Mouse (Mus musculus) layer of hippocampus, adult 18-20 months (tissue): ENCODE results near the gene Shc3. TPM values are rescaled to one million over a fixed set of nuclear protein-coding genes. Genes with fewer than 3 reads are reported as not detected.
A peak's percentile ranks its signal among the peaks of the same experiment; 100 is the strongest.

ENCODE experiments used
- DNase-seq, 2 experiments: peaks; one replicate each; pipeline ENCODE4 v3.0.0; 2022; ENCODE audit warnings: low spot score in 2 of 2
- total RNA-seq, 2 experiments: library from RNA; stranded (reverse); gene quantifications; 2 replicates each; pipeline ENCODE4 v1.2.3; 2021

Shc3 gene
- total RNA-seq, 2 experiments from 2014 or later = 118 to 119 TPM

DNA sequence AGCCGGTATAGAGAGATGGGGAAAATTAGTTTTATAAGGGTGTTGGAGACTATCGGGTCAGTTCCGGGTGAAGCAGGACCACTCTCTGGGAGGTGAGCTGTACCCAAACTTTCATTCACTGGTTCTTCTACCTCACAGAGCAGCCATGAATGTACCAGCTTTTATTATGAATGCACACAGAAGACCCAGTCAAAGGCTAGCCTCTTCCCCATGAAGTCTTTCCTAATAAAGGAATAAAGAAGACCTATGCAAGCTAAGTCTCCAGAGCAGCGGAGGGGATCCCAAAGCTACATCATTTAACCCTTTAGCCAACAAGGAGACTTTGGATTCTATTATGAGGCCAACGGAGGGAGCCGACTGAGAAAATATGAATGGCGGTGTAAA is 458 bp upstream of the Shc3 start:
- no peak for DNase-seq

DNA sequence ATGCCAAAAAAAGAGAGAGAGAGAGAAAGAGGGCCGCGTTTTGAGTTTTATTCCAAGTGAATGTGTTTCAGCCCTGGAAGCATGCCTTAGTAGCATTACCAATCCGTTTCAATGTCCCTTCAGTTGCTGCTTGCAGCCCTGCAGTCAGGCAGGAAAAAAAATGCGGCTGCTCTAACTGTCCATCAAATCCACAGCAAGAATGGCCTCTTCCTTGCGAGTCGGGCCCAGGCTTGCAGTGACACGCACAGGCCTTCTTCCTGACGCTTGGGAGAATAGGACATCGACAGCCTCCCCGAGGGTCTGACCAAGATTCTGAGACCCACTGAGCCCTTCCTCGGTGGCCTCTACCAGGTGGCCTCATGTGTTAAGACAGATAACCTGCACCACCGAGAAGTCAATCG is 718 bp downstream of the Shc3 start:
- DNase-seq = peak in 1 of 2 experiments; percentile 30

DNA sequence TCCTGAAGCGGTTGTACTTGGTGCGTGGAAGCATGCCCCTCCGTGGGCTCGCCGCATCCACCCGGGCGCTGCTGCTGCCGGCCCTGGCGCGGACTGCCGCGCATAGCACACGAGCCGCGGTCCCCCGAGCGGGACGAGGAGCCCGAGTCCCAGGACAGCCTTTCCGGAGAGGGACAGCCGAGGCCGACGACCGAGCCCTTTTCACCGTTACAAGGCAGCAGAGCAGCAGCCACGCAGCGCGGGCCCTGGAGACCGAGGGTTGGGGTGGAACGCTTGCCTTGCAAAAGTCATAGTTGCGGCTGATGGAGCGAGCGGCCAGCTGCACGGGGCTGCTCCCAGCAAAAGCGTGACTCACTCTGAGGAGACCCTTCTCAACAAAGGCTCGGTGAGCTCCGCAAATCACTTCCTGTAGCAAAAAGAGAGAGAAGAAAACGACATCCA is 1.8 kb downstream of the Shc3 start:
- DNase-seq = peak in 1 of 2 experiments; percentile 30

DNA sequence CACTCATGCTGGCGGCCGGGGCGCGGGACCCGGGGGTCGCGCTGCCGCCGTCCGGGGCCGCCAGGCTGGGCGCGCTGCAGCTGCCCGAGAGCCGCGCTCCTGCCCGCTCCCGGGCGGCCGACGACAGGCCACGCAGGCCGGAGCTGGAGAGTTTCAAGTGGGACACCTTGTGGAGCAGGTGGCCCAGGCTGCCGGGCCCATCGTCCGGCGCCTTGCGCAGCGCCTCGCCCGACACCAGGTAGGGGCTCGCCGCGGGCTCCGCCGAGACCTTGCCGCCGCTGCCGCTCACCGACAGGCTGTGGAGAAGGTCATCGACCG is 2.2 kb downstream of the Shc3 start:
- DNase-seq = no peak

DNA sequence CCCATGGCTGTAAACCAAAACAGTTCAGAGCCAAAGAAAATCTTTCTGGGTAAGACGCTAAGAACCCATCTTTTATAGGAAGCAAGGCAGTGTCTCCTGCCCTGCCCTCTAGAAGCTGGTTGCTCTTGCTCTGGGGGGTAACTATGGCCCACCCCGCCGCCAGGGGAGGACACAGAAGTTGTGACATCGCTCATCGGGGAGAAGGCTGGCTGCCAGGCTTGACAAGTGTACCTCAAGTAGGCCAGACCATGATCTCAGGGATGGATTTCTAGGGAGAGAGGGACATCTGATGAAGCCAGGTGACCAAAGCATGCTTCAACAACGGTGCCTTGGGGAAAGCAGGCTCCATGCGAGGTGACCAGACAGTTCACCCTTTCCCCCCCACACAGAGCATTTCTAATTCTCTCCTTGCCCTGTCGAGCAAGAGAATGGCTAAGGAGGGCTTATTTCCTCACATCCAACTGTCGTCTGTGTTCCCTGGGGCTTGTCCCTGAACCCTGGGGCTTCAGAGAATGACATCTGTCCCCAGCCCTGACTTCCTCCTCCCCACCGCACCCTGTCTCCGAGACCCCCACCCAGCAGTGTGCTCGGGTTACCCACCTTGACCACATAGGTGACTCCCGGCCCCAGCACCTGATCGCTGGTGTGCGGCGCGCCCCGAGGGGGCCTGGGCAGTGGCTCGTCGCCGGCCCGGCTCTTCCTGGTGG is 2.7 kb downstream of the Shc3 start:
- no peak for DNase-seq

GRCm38 (mm10) chr13:51564741-51565140 is 4.5 kb downstream of the Shc3 start:
- peak in 1 of 2 experiments; percentile 6 for DNase-seq

DNA sequence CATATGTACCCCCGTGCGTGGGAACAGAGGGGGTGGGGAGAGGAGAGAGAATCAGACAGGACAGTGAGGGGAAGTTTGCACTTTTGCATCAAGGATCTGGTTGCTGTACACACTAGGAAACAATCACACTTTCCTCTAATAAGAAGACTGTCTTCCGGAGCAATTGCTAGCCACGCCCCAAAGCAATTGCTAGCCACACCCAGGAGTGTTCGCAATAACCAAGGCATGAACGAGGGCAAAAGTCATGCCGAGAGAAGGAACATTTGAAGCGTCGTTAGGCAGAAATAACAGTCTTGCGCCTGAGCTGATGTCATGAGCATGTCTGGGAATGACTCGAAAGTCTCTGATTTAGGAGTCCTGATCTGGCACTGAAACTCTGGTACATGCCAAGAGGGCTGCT is 15.9 kb downstream of the Shc3 start:
- no peak for DNase-seq

DNA sequence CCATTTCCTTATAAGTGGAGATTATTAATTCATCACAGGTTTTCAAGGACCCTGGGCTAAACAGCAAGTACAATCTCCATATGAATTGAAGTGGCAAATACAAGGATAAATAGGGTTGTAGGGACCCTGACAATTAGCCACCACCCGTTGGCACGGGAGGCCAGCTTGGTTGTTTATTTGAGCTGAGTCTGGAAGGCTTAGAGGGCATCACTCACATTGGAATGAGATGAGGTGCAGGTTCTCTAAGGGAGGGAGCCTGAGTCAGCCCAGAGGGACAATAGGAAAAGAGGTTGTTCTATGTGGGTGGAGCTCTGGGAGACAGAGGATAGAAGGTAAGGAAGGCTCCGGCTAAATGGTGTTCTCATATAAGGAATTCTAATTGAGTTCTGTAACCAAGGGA is 17.0 kb downstream of the Shc3 start:
- DNase-seq = no peak

- DNase-seq = no peak
Measured at GRCm38 (mm10) chr13:51551824-51552223, 17.4 kb downstream of the Shc3 start.

GRCm38 (mm10) chr13:51539816-51540215 is 29.4 kb downstream of the Shc3 start:
- DNase-seq = no peak

DNA sequence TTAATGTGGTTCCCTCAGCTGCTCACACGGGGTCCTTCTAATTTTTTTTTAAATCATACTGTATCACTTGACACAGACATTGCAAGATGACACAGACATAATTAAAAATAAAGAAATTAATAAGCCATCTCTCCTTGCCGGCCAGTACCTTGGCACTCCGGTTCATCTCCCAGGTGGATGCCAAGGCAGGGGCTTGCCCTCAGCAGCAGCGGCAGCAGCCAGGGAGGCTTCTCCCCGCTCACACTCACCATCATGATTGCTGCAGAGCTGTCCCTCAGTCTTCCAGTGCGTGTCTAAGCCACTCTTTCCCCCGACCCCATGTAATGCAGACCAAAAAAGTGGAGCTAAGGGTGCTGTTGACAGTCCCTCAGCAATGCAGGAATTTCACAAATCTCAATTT is 33.9 kb downstream of the Shc3 start:
- DNase-seq = no peak

DNA sequence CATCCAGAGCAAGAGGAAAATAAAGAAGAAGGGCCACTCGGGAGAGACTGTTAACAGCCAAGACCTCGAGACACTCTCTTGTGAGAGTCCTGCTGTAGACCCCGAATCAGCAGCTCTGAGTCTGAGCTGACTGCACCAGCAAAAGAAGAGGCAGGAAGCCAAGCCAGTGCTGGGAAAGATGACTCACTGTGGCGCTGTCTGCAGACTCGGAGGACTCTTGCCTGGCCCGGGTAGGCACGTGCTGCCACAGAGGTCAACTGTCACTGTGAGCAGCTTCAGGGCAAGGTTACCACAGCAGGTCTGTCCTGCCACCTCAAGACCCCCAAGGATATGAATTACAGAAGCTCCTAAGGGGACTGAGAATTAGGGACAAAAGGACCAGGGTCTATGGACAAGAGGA is 42.7 kb downstream of the Shc3 start:
- DNase-seq = peak; percentile 37 to 65

- DNase-seq = no peak
Measured at GRCm38 (mm10) chr13:51524316-51524715, 44.9 kb downstream of the Shc3 start.

- DNase-seq = no peak
Measured at GRCm38 (mm10) chr13:51523311-51523710, 45.9 kb downstream of the Shc3 start.

DNA sequence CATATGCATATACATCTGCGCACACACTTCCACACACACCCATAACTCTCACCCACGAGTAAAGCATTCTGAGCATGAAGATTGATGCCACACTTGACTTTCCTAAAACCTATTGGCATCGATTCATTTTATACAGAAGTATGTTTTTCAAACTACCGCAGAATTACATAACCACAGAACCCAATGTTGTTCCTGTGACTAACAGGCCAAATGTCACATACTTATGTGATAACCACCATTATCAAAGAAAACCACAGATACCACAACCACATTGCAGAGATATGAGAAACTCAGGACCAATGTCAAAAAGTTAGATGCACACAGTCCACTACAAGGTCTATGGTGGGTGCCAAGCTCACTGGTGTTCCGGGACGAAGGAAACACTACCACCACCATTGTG is 50.3 kb downstream of the Shc3 start:
- no peak for DNase-seq

DNA sequence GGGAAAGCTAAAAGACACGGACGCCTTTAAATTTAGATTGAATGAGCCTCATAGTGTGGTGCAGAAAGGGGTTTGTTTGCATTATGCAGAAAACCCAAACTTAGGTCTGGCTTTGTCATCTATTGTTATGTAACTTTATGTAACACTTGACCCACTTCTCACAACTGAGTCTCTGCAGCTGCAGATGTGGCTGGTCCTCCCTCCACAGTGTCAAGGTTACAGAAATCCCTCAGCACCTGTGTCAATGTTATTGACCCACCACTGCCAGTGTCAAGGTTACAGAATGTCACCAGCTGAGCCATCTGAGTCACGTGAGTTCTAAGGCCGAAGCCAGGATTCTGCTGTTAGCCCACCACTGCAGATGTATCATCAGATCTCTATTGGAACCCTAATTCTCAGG is 51.3 kb downstream of the Shc3 start:
- no peak for DNase-seq

- no peak for DNase-seq
Measured at GRCm38 (mm10) chr13:51508836-51509235, 60.4 kb downstream of the Shc3 start.

DNA sequence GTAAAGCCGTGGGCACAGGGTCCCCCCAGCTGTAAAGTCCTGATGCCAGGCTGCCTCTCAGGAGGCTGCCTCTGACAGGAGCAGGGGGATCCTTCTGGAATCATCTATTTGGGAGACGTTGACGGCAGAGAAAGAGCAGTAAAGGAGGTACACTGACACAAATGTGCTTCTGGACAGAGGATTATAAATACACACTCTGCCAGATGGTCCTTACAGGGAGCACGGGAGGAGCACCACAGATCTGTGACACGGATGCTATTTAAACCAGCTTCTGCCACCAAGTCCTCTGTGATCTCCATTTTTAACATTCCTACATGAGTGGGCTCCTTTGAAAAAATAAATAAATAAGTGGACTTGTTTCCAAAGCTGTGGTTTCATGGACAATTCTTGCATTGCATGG is 63.5 kb downstream of the Shc3 start:
- DNase-seq = no peak

DNA sequence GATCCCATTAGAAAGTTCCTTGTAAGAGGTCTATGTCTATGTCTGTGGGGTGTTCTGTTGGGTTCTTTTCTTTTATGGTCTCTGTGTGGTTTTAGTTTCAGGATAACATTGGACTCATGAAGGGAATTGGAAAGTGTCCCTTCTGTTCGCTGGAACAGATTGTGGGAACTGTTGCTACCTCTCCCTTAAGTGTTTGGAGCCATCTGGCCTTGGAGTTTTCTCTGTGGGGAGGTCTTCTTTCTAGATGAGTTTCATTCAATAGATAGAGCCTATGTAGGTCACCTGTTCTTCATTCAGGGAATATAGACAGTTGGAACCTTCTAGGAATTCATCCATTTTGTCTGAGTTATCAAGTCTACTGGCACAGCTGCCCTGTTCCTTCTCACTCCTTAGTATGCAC is 69.5 kb downstream of the Shc3 start:
- DNase-seq = peak in 1 of 2 experiments; percentile 30

DNA sequence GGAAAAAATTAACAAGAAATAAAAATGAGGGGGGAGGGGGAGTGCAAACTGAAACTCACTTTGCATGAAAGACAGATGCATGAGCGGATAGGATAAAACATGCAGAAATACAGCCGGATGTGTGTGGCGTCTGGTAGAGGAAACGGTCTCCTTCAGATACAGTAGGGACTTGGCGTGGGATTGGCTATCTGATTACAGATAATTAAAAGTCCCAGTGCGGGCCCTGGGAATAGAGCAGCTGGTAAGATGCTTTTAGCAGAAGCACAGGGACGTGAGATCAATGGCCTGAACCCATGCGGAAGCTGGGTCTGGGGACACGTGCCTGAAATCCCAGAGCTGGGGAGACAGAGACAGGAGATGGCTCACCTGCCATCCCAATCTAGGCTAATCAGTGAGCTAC is 75.5 kb downstream of the Shc3 start:
- DNase-seq = no peak

- DNase-seq = no peak
Measured at GRCm38 (mm10) chr13:51491649-51492435, 77.4 kb downstream of the Shc3 start.

- DNase-seq = no peak
Measured at GRCm38 (mm10) chr13:51490195-51490594, 79.0 kb downstream of the Shc3 start.

DNA sequence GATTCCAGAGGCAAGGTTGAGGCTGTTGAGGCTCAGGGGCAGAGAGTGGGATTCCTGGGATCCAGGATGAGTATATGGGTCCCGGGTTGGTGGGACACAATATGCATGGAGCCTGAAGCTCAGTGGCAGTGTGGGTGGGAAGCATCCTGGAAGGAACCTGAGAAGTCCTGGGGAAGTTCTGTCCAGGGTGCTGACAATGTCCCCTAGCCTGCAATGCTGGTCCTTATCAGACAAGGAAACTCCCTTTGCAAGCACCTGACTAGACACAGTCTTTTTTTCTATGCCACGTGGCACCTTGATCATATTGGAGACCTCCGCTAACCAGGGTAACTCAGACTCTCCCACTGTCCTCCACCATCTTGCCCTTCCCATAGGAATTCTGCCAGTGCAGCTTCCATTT is 80.3 kb downstream of the Shc3 start:
- no peak for DNase-seq
